Mouse (Mus musculus) kidney, adult 2 months (tissue): ENCODE measurements at regions not wholly inside any gene's neighbourhood (a gene's known extent, or its start where the extent isn't known, plus 50 kb on each side); places are given as distances from the start of the nearest gene placed in this dataset.

Source experiments
- CTCF ChIP-seq: fragments of 200-500 bp; conservative IDR thresholded peaks from 2 replicates; pipeline ENCODE4 v1.5.1; 2011; ENCODE audit warnings: low read depth, mild to moderate bottlenecking, control low read depth, low read length, moderate library complexity, mixed read lengths; ENCODE audit not compliant: insufficient read depth, insufficient read length
- POLR2A ChIP-seq: fragments of 200-500 bp; IDR thresholded peaks from one replicate; pipeline ENCODE4 v1.6.1; 2011; ENCODE audit warnings: low read depth, low read length, control low read depth

DNA sequence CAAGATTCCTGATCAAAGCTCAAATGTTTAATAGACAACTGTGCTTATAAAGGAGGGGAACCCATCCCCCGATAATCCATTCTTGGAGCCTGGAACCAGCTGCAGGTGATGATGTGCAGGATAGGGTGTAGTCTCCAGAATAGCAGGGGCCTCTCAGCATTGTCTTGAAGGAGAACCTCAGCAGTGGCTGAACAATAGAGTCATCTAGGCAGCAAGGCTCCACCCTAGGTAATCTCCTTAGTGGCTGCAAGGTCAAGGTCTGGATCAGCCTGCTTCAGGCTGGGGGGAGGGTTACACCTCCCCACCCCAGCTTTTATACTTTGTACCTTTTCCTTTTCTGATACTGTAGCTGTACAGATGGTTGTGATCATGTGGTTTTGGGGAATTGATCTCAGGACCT lies 116.8 kb upstream of the Mettl4 start:
- TF ChIP-seq CTCF (no peak), POLR2A (no peak)
